ENCODE assay signal across 8 mouse cellular contexts in the genomic region with DNA sequence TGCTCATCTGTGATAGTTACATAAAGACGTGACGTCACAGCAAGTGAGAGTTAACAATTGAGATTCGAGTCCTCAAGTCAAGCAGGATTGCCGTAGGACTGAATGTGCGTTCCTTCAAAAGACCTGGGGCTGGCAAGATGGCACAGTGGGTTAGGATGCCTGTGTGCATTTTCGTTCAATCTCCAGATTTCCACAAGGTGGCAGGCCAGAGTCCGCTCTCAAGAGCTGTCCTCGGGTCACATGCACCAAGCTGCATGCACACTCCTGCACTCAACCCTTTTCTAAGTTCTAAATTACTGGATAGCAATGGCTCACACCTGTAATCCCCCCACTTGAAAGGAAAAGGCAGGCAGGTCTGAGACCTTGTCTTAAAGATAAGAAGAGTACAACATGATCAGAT. TPM values are rescaled to one million over a fixed set of nuclear protein-coding genes. Genes with fewer than 3 reads are reported as not detected.
DNase-seq lines count a peak whose midpoint lies in the region; ATAC-seq lines count a peak whose summit lies in the region.

No protein-coding gene starts in this region.

- H3K9me3 ChIP-seq in intestine, embryonic 16.5 days (ENCODE audit: control insufficient read depth, low read length): no peaks in the 10 kb centered on the region
- H3K9me3 ChIP-seq in midbrain, embryonic 13.5 days: no peaks in the 10 kb centered on the region

- H3K4me2 ChIP-seq in intestine, embryonic 16.5 days (ENCODE audit: low read depth, low read length): no peak overlapping the region
- H3K4me2 ChIP-seq in midbrain, embryonic 13.5 days (replicated peaks): no peak overlapping the region

- no peaks in the 10 kb centered on the region for H3K4me1 ChIP-seq in intestine, embryonic 16.5 days (ENCODE audit: control insufficient read depth, insufficient read depth, low read length)
- H3K4me1 ChIP-seq in midbrain, embryonic 13.5 days (replicated peaks): peaks cover under 1% of the 10 kb centered on the region; the same call in 1 of the 2 replicates

- H3K4me3 ChIP-seq in intestine, embryonic 16.5 days (ENCODE audit: low read length): no peak overlapping the region
- no peak overlapping the region for H3K4me3 ChIP-seq in midbrain, embryonic 13.5 days (replicated peaks)

- no peak for ATAC-seq in CD4-positive, CD25-positive, alpha-beta regulatory T cell, adult 4 months
- peak; percentile 66 for ATAC-seq in intestine, embryonic 16.5 days
- peak; percentile 43; the same call in 1 of the 2 replicates for ATAC-seq in midbrain, embryonic 13.5 days
- no peak for ATAC-seq in inflammation-experienced regulatory T-cells, adult 6 months

- 61% methylated on average over 8 of the region's 8 CpGs for WGBS in intestine, embryonic 16.5 days
- WGBS in midbrain, embryonic 13.5 days: 56% methylated on average over 8 of the region's 8 CpGs

- H3K27ac ChIP-seq in intestine, embryonic 16.5 days (ENCODE audit: low read length): no peak overlapping the region
- H3K27ac ChIP-seq in midbrain, embryonic 13.5 days: no peak overlapping the region

- H3K9ac ChIP-seq in intestine, embryonic 16.5 days (ENCODE audit: low read depth, low read length): no peak overlapping the region
- H3K9ac ChIP-seq in midbrain, embryonic 13.5 days (replicated peaks): no peak overlapping the region

- DNase-seq in CD4-positive, CD25-positive, alpha-beta regulatory T cell, adult 2 months (ENCODE audit: low read depth, low spot score): peak; percentile 52
- DNase-seq in layer of hippocampus, postnatal 10 days (ENCODE audit: low spot score in 2 of 2): peak; percentile 60 to 71
- no peak for DNase-seq in layer of hippocampus, postnatal 36 days
- peak; percentile 70 for DNase-seq in brain, adult 2 months (ENCODE audit: low read depth, low spot score)

- H3K36me3 ChIP-seq in intestine, embryonic 16.5 days (ENCODE audit: control insufficient read depth, insufficient read depth, low read length): peaks cover 25% of the 10 kb centered on the region
- peaks cover 49% of the 10 kb centered on the region for H3K36me3 ChIP-seq in midbrain, embryonic 13.5 days

- no peaks in the 10 kb centered on the region for H3K27me3 ChIP-seq in intestine, embryonic 16.5 days (replicated peaks; ENCODE audit: control insufficient read depth, insufficient read depth, low read length)
- no peaks in the 10 kb centered on the region for H3K27me3 ChIP-seq in midbrain, embryonic 13.5 days

RNA-seq across cellular contexts. Expression of gene Tmem200b, which starts 17.1 kb away (rescaled TPM):
- not detected for polyA plus RNA-seq in CD4-positive, CD25-positive, alpha-beta regulatory T cell, adult 4 months (2017; shearing (Covaris generic))
- total RNA-seq in layer of hippocampus, postnatal 10 days (2021): 1 to 10 TPM; 1.8 to 2.4 TPM
- 1 to 10 TPM; 1.1 to 2.6 TPM for total RNA-seq in layer of hippocampus, postnatal 36 days (2021)
- 0.18 and 0.20 TPM in 2 replicates for polyA plus RNA-seq in intestine, embryonic 16.5 days (2015; fragmentation: Nextera tagmentation; extraction: Ambion mirVana)
- not detected in 2 replicates for polyA plus RNA-seq in midbrain, embryonic 13.5 days (2015; fragmentation: Nextera tagmentation; extraction: Ambion mirVana)
- not detected for polyA plus RNA-seq in inflammation-experienced regulatory T-cells, adult 6 months (2017; shearing (Covaris generic))

RNA-seq across cellular contexts. Expression of gene Srsf4, which starts 31.1 kb away (rescaled TPM):
- 10 to 100 TPM in 1 of 2 experiments, 1 to 10 TPM in 1; 6.7 to 13.2 TPM for polyA plus RNA-seq in CD4-positive, CD25-positive, alpha-beta regulatory T cell, adult 4 months (2017; shearing (Covaris generic))
- total RNA-seq in layer of hippocampus, postnatal 10 days (2021): 10 to 100 TPM; 74.4 to 77.1 TPM
- 10 to 100 TPM; 67.8 to 74.8 TPM for total RNA-seq in layer of hippocampus, postnatal 36 days (2021)
- 68.6 and 75.2 TPM in 2 replicates for polyA plus RNA-seq in intestine, embryonic 16.5 days (2015; fragmentation: Nextera tagmentation; extraction: Ambion mirVana)
- polyA plus RNA-seq in midbrain, embryonic 13.5 days (2015; fragmentation: Nextera tagmentation; extraction: Ambion mirVana): 134 and 140 TPM in 2 replicates
- polyA plus RNA-seq in inflammation-experienced regulatory T-cells, adult 6 months (2017; shearing (Covaris generic)): 10 to 100 TPM in 2 of 3 experiments, 1 to 10 TPM in 1; 9.8 to 19.5 (median 15.4) TPM

Comparison
In these comparisons a context has a peak if more than half of its experiments do, and no peak if none do; other contexts are left out.
1. DNase-seq: peak in CD4-positive, CD25-positive, alpha-beta regulatory T cell, adult 2 months (single experiment), layer of hippocampus, postnatal 10 days (2 of 2) and brain, adult 2 months (single experiment); none in layer of hippocampus, postnatal 36 days (0 of 2).
2. ATAC-seq: peak in intestine, embryonic 16.5 days (single experiment) and midbrain, embryonic 13.5 days (single experiment); none in CD4-positive, CD25-positive, alpha-beta regulatory T cell, adult 4 months (single experiment) and inflammation-experienced regulatory T-cells, adult 6 months (single experiment).